Mouse (Mus musculus): ENCODE measurements around the gene Gm20708.

DNA sequence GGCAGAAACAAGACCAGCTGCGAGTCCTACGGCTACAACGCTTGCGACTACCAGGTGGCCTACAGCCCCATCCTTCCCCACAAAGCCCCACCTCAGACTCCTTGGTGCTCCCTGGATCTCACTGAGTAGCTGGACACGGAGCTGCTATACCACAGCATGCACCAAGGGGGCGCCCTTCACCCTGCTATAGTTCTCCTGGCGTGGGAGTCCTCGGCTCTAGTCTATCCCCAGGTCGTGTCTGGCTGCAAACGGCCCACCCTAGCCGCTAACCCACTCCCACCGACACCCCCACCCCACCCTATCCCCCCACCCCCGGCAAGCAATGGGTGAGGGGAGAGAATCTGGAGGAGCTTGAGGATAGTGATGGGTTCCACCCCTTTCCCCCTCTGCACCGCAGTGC is 19.2 kb upstream of the Gm20708 start:
- TF ChIP-seq GATA1 (IDR thresholded peaks at IDR 0.05; ENCODE audit: borderline replicate concordance, low read length) (no peak), FLI1 (IDR thresholded peaks at IDR 0.05; ENCODE audit: low read length) (no peak)
